Mouse (Mus musculus): Measurements from ENCODE around the gene Nkain4. TPM values are rescaled to one million over a fixed set of nuclear protein-coding genes. Genes with fewer than 3 reads are reported as not detected.

The Nkain4 gene
- polyA plus RNA-seq, 1 experiment from 2014 or later = 110 TPM

DNA sequence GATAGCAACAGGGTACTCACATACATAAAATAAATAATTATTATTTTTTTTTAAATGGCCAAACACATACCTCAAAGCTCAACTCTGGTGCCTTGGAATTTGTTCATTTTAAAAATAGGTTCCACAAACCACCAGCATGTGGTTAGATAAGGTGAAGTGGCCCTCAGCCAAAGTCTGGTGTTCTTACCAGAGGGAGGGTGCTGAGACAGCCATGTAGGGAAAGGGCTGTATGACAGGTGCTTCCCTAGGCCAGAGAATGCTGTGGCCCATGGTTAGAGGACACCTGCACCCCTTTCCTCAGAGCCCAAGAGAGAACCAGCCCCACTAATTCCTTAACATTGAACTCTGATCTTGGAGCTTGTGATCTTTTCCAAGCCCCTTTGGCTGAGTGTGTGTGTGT is 14.3 kb downstream of the Nkain4 start:
- Histone ChIP-seq H3K9ac (replicated peaks; ENCODE audit: low read depth) (no peak overlapping the region), H3K36me3 (ENCODE audit: insufficient read depth, low read length) (no peaks in the 10 kb centered on the region), H3K4me3 (ENCODE audit: low read depth, low read length) (no peak overlapping the region), H3K4me1 (ENCODE audit: insufficient read depth, low read depth, low read length) (no peaks in the 10 kb centered on the region), H3K4me2 (replicated peaks; ENCODE audit: low read depth, low read length) (no peak overlapping the region), H3K27ac (ENCODE audit: low read length) (no peak overlapping the region), H3K9me3 (ENCODE audit: low read length) (no peaks in the 10 kb centered on the region), H3K27me3 (replicated peaks; ENCODE audit: insufficient read depth, low read length) (no peaks in the 10 kb centered on the region)
- ATAC-seq (no peak), DNase-seq (ENCODE audit: low spot score) (no peak)
- TF ChIP-seq CTCF (IDR thresholded peaks at IDR 0.05) = no peak
- TF ChIP-seq EP300 (IDR thresholded peaks at IDR 0.05) = no peak

DNA sequence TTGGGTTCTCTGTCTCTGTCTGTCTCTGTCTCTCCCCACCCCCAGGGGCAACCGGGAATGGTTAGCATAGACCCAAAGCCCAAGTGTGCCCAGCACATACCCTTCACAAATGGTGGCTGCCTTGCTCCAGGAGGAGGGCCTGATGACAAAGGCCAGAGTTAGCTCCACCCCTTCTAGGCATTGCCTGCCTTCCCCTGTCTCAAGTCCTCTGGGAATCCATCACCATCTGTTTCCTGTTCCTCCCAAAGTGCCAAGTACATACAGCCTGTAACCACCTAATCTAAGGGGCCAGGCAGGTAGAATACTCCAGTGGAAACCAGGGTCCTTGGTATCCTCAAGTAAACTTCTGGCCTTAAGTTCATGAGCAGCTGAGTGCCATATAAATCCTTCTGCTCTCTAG is 22.1 kb downstream of the Nkain4 start:
- Histone ChIP-seq H3K27me3 (replicated peaks; ENCODE audit: insufficient read depth, low read length) (no peaks in the 10 kb centered on the region), H3K9ac (replicated peaks; ENCODE audit: low read depth) (no peak overlapping the region), H3K4me1 (ENCODE audit: insufficient read depth, low read depth, low read length) (no peaks in the 10 kb centered on the region), H3K9me3 (ENCODE audit: low read length) (no peaks in the 10 kb centered on the region), H3K27ac (ENCODE audit: low read length) (no peak overlapping the region), H3K4me3 (ENCODE audit: low read depth, low read length) (no peak overlapping the region), H3K4me2 (replicated peaks; ENCODE audit: low read depth, low read length) (no peak overlapping the region), H3K36me3 (ENCODE audit: insufficient read depth, low read length) (no peaks in the 10 kb centered on the region)
- TF ChIP-seq CTCF (IDR thresholded peaks at IDR 0.05) (no peak), EP300 (IDR thresholded peaks at IDR 0.05) (no peak)
- WGBS = 63% methylated on average over 1 of the region's 1 CpGs
- DNase-seq (ENCODE audit: low spot score) (no peak), ATAC-seq (no peak)

DNA sequence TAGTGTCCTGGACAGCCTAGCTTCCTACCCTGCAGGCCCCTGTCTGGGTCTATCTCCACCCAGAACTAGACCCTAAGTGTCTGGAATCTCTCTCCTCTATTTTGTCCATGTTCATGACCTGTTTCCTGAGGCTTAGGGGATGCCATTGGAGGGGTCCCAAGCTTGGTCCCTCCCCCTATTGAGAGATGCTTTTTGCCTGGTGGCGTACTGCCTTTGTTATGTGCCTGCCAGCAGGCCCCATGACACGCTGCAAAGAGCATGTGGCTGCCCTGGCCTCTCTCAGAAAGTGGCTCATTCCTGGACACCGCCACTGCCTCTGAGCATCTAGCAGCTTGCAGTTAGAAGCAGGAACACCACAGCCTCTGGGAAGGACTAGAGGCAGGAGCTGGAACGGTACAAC is 25.8 kb downstream of the Nkain4 start, which contains the start of gene Birc7:
Birc7 (plus strand) TSS at position 301 of the 400 bp plus-strand sequence.
- 50% methylated on average over 4 of the region's 4 CpGs for WGBS
- Histone ChIP-seq H3K4me2 (replicated peaks; ENCODE audit: low read depth, low read length) (no peak within 1 kb of the TSS), H3K9ac (replicated peaks; ENCODE audit: low read depth) (no peak within 1 kb of the TSS), H3K4me1 (ENCODE audit: insufficient read depth, low read depth, low read length) (no peaks in the 10 kb centered on the region), H3K4me3 (ENCODE audit: low read depth, low read length) (no peak within 1 kb of the TSS), H3K36me3 (ENCODE audit: insufficient read depth, low read length) (no peaks in the 10 kb centered on the region), H3K9me3 (ENCODE audit: low read length) (no peaks in the 10 kb centered on the region), H3K27ac (ENCODE audit: low read length) (no peak within 1 kb of the TSS), H3K27me3 (replicated peaks; ENCODE audit: insufficient read depth, low read length) (no peaks in the 10 kb centered on the region)
- TF ChIP-seq CTCF (IDR thresholded peaks at IDR 0.05) = no peak
- TF ChIP-seq EP300 (IDR thresholded peaks at IDR 0.05) = no peak
- no peak for ATAC-seq
- DNase-seq (ENCODE audit: low spot score) = no peak

DNA sequence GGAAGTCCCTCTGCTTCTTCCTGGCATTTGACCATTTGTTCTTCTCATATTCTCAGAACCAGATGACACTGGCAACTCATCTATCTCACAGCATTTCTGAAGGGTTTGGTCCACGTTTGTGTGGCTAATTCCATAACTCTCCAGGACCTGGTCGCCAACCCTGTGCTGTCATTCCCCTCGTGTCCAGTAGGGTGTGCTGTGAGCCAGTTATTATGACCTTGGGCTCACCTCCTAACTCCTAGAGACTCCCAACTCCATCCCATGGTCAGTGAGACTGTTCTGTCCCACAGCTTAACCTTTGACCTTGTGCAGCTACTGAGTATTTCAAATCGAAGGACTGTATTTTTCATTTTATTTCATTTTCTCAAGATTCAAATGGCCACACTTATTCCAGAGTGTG is 29.3 kb downstream of the Nkain4 start:
- no peak overlapping the region for H3K9ac ChIP-seq (replicated peaks; ENCODE audit: low read depth)
- H3K4me1 ChIP-seq (ENCODE audit: insufficient read depth, low read depth, low read length) = no peaks in the 10 kb centered on the region; the same call in 1 of the 2 replicates
- H3K36me3 ChIP-seq (ENCODE audit: insufficient read depth, low read length) = no peaks in the 10 kb centered on the region
- no peaks in the 10 kb centered on the region for H3K9me3 ChIP-seq (ENCODE audit: low read length)
- H3K27ac ChIP-seq (ENCODE audit: low read length) = no peak overlapping the region
- H3K4me3 ChIP-seq (ENCODE audit: low read depth, low read length) = no peak overlapping the region
- WGBS = 7% methylated on average over 4 of the region's 4 CpGs
- DNase-seq (ENCODE audit: low spot score) = peak; percentile 74
- no peaks in the 10 kb centered on the region for H3K27me3 ChIP-seq (replicated peaks; ENCODE audit: insufficient read depth, low read length)
- no peak overlapping the region for H3K4me2 ChIP-seq (replicated peaks; ENCODE audit: low read depth, low read length)
- ATAC-seq = no peak
- TF ChIP-seq EP300 (IDR thresholded peaks at IDR 0.05) (no peak), CTCF (IDR thresholded peaks at IDR 0.05) (peak; percentile 97)

DNA sequence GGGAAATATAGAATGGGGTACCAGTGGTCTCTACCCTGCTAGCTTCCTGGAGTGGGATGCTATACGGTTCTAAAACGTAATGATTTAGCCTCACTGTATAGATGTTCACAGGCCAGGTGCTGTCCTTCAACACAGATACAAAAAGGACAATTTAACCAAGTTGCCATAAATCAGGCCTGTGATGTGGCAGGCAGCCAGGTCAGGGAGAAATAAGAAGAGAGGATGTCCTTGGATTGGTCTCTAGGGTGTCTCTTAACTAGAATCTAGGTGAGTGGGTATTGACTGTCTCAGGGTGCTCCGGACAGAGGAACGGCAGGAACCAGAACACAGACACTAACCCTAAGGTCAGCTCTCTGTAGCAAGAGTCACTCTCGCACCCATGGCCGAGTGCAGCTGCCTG is 31.8 kb downstream of the Nkain4 start:
- DNase-seq (ENCODE audit: low spot score) (no peak), ATAC-seq (no peak)
- 87% methylated on average over 6 of the region's 6 CpGs for WGBS
- no peaks in the 10 kb centered on the region for H3K36me3 ChIP-seq (ENCODE audit: insufficient read depth, low read length)
- peaks cover 7% of the 10 kb centered on the region for H3K4me1 ChIP-seq (ENCODE audit: insufficient read depth, low read depth, low read length)
- H3K27ac ChIP-seq (ENCODE audit: low read length) = no peak overlapping the region
- no peaks in the 10 kb centered on the region for H3K27me3 ChIP-seq (replicated peaks; ENCODE audit: insufficient read depth, low read length)
- H3K9ac ChIP-seq (replicated peaks; ENCODE audit: low read depth) = no peak overlapping the region
- H3K4me3 ChIP-seq (ENCODE audit: low read depth, low read length) = no peak overlapping the region
- no peak overlapping the region for H3K4me2 ChIP-seq (replicated peaks; ENCODE audit: low read depth, low read length)
- TF ChIP-seq EP300 (IDR thresholded peaks at IDR 0.05) (no peak), CTCF (IDR thresholded peaks at IDR 0.05) (no peak)
- H3K9me3 ChIP-seq (ENCODE audit: low read length) = no peaks in the 10 kb centered on the region

DNA sequence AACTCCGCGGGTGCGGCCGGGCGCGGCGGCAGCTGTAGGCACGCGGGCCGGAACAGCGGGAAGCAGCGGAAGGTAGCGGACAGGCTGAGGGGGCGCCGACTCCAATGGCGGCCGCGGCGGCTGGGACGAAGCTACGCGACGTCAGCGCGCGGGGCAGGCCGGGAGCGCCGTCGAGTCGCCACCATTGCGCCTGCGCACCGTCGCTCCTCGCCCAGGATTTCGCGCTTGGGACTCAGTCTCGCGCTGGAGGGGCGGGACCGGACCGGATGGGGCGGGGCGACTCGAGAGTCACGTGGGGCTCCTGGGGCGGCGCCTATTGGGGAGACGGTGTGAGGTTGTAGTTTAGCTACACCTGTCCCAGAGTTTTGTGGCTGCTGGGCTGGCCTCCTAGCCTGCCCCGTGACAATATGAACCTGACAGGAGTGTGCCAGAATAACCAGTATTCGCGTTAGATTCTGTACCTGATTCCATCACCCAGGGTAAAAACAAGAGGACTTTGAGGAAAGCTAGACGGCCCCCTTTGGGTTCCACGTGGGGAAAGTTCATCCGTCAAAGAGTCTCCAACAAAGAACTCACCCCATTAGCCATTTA is 33.6 kb downstream of the Nkain4 start, which contains the start of gene Ythdf1:
Ythdf1 (minus strand) TSS at position 140 of the 591 bp plus-strand sequence.
- Histone ChIP-seq H3K27me3 (replicated peaks; ENCODE audit: insufficient read depth, low read length) (no peaks in the 10 kb centered on the region), H3K4me2 (replicated peaks; ENCODE audit: low read depth, low read length) (peak within 1 kb of the TSS; percentile 78), H3K4me1 (ENCODE audit: insufficient read depth, low read depth, low read length) (peaks cover 7% of the 10 kb centered on the region), H3K27ac (ENCODE audit: low read length) (peak within 1 kb of the TSS; percentile 85), H3K36me3 (ENCODE audit: insufficient read depth, low read length) (no peaks in the 10 kb centered on the region), H3K9me3 (ENCODE audit: low read length) (no peaks in the 10 kb centered on the region), H3K4me3 (ENCODE audit: low read depth, low read length) (peak within 1 kb of the TSS; percentile 100), H3K9ac (replicated peaks; ENCODE audit: low read depth) (peak within 1 kb of the TSS; percentile 99)
- TF ChIP-seq EP300 (IDR thresholded peaks at IDR 0.05) (no peak), CTCF (IDR thresholded peaks at IDR 0.05) (no peak)
- ATAC-seq (peak; percentile 96), DNase-seq (ENCODE audit: low spot score) (peak; percentile 98)
- WGBS = 1% methylated on average over 42 of the region's 56 CpGs
